Mouse (Mus musculus) adrenal gland, adult (tissue): ENCODE measurements around the gene Casq1.

Experiments used
- DNase-seq, 2 experiments: peaks; one replicate each; pipeline ENCODE4 v3.0.0; 2022 to 2023; ENCODE audit warnings: low spot score in 1 of 2; ENCODE audit not compliant: inconsistent age in 2 of 2

Casq1 gene

DNA sequence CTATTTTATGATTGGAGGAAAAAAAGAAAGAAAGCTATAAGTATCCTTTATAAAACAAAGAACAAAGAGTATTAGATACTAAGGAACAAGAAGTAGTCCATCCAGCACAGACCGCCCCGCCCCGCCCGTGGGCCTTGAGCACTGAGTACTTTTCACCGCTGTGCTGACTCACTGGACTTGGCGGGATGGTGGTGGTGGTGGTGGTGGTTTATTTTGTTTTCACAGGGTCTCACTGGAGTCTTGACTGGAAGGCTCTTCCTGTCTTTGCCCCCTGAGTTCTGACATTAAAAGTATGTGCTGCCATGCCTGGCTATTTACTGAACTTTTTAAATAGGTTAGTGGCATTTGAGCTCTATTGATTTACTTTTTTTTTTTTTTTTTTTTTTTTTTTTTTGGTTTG lies 36.6 kb downstream of the Casq1 start:
- no peak for DNase-seq

DNA sequence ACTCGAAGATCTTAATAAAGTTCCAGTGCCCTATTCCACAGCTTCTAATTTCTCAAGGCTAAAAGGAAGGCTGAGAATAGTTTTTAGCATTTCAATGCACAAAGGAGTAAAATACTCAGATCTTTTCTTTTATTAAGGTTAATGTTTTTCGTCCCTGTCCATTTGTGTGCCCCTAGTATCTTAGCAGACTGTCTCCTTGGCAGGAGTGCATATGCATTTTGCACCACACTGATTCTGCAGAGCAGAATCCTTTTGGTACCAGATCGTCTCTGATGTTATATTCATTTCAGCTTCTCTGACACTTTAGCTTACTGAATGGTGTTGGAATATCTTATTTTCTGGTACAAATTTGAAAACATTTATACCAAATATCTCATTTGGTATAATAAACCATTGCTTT lies 37.9 kb downstream of the Casq1 start:
- no peak for DNase-seq

DNA sequence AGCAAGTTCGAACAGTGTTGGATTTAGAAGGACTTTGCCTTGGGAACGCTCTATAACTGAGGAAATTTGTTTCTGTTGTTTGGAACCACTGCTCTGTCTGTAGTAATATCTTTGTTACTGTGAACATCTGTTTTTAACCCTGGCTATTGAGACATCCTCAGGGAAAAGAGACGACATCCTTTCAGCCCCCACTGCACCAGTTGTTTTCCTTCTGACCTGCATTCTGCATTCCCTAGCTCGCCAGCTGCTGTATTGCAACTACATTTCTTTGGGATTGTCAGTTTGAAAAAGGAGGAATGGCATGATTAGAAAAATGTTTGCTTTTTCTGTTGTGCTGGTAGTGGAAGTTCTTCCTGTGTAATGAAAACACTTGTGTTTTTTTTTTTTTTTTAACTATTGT lies 38.8 kb downstream of the Casq1 start:
- no peak for DNase-seq

DNA sequence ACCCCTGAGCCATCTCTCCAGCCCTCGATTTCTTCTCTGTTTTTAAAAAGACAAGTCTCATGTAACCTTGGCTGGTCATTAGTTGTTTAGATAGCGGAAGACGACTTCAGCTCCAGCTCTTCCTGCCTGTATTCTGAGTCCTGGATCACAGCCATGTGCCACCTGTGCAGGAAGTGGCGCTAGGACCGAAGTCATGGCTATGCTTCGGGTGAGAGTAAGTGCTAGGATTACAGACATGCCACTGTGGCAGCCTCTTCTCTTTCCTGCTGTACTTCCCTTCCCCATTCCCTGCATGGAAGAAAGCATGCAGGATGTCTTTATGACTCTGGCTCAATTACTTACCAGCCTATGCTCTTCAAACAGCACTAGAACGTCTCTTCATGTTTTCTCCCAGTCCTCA lies 40.6 kb downstream of the Casq1 start:
- no peak for DNase-seq

DNA sequence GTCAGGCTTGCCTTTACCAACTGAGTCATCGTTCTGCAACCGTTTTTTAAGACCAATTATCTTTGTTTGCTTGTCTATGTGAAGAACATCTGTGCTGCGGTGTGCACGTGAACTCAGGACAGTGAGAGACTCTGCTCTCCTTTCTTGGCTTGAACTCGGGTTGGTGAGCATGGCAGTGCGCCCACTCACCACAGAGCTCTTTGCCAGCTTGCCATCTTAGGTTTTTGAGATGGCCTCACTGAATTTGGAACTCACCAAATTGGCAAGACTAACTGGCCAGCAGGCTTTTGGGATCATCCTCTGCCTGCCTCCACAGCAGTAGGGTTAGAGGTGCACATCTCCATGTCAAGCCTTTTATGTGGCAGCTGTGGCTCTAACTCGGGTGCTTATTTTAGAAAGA lies 41.9 kb downstream of the Casq1 start:
- DNase-seq, result no peak

DNA sequence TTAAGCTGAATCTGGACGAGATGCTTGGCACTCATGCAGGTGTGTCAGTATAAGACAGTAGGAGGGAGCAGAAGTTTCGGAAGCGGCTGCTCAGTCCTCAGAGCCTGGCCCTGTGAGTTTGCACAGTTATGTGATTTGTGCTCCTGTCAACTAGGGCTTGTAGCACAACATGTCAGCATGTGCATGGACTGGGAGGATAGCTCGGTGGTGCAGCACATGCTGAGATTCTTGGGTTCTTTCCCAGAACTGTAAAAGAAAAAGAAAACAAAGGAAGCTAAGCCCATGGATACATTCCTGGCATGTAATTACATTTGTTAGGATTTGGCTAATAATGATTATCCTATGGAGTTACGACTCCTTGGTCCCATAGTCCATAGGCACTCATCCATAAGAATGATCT lies 46.5 kb downstream of the Casq1 start:
- DNase-seq, result no peak

DNA sequence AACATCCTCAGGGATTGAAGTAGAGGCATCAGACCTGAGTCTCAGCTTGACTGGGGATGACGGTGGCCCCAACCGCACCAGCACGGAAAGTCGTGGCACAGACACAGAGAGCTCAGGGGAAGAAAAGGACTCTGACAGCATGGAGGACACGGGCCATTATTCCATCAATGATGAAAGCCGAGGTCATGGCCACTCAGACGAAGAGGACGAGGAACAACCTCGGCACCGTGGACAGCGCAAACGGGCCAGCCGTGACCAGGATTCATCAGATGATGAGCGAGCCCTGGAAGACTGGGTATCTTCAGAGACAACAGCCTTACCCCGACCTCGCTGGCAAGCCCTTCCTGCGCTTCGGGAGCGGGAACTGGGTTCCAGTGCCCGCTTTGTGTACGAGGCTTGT lies 47.3 kb downstream of the Casq1 start:
- peak; percentile 27 to 74 for DNase-seq

DNA sequence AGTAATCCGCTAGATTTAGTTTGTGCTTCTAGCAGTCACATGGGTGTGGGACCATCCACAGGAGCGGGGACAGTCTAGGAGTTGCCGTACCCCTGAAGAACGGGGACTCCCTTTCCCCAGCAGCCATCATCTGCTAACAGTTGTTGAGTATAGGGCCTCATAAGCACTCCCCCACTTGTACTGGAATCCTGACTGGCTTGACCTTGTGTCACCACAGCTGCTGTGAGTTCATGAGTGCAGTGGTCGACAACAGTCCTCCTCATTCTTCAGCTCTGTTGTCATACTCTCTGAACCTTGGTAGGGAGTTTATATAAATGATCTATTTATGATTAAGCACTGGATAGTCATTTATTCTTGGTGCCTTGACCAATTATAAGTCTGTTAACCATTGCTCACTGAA lies 49.9 kb downstream of the Casq1 start:
- DNase-seq, result peak; percentile 29 to 66

DNA sequence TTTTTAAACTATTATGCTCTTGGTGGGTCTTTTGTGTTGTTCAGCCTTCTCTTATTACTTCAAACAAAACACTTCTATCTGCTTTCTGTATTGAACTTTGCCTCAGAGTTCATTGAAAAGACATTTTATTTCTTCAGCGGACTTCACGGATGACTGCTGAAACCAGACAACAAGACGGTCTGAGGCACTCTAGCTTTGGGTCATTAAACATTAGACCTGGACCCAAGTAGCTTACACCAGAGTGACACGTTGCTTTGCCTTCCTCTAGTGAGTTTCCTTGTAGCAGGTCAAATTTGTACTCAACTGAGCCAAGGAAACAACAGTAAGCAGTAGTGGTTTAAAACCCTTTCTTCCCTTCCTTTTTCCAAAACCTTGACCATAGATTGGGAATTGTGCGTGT lies 51.8 kb downstream of the Casq1 start:
- DNase-seq, result no peak

DNA sequence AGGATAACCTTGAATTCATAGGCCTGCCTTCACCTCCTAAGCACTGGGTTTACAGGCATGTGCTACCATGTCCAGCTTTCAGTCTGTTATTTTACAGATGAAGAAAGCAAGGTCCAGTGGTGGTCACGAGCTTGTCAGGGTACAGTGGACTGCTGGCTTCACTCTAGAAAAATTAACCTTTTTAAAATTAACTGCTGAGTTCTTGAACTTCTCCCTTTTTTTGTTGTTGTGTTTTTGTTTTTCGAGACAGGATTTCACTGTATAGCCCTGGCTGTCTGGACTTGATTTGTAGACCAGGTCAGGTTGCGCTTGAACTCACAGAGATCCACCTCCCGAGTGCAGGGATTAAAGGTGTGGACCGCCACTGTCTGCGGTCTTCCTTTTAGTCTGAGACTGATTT lies 56.7 kb downstream of the Casq1 start:
- no peak for DNase-seq

DNA sequence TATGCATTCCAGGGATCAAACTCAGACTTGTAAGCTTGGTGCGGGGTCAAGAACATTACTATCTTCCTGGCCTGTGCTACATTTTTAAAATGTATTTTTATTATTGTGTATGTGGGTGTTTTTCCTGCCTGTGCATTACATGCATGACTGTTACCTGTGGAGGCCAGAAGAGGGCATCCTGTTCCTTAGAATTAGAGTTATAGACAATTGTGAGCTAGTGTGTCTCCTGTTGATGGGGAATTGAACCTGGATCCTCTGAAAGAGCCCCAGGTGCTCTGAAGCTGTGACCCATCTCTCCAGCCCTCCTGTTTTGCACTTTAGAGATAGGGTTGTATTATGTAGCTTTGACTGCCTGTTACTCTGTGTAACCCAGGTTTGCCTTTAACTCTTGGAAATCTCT lies 57.7 kb downstream of the Casq1 start:
- peak in 1 of 2 experiments; percentile 70 for DNase-seq

DNA sequence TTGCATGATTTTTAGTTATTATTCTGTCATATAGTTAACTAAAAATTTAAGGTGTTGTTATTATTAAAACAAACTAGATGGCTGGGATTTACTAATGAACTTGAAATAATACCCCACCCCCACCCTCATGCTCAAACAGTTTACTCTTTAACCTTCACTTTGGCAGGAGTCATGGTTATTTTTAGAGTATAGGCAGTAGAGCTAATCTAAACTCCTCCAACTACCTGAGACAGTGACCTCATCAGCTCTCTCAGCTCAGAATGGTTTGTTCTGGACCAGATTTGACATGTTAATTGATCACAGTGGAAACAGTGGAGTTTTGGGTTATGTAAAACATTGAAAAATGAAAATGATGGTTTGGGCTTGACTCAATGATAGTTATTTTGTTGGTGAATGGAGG lies 59.2 kb downstream of the Casq1 start:
- DNase-seq, result no peak

DNA sequence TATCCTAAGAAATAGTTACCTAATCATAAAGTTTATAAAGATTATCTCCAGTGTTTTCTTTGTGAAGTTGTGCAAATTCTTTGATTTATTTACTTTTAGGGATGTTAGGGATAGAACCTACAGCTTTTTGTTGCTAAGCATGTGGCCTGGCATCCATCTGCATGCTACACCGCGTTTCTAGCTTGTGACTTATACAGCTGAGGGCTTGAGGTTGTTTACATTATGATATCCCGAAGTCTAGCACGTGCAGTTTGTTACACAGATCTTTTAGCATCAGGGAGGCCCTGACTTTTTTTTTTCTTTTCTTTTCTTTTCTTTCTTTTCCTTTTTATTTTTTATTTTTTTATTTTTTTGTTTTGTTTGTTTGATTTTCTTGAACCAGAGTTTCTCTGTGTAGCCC lies 59.7 kb downstream of the Casq1 start:
- no peak for DNase-seq
